Mouse (Mus musculus): ENCODE data around the gene Mxi1.

DNA sequence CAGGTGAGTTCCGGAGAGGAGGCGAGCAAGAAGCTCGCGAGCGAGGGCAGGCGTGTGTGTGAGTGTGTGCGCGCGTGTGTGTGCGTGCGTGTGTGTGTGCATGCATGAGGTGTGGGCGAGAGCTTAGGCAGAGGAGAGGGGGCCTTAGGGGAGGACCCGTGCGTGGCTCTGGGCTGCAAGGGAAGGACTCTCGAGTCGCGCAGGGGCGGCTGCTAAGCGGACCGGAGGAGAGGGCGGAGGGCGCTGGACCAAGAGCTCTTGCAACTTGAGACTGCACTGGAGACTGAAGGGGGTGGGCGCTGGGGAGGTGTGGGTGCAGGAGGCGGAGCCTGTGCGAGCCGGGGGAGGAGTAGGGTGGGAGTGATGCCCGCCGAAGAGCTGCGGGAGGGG is 19.7 kb downstream of the Mxi1 start:
- TF ChIP-seq CTCF (conservative IDR thresholded peaks at IDR 0.05; ENCODE audit: low read length) (no peak), POU5F1 (IDR thresholded peaks at IDR 0.05; ENCODE audit: borderline replicate concordance, low read length) (no peak), NANOG (IDR thresholded peaks at IDR 0.05; ENCODE audit: borderline replicate concordance, low read length) (no peak)
